Mouse (Mus musculus) CH12.LX (cell line): ENCODE measurements at regions not wholly inside any gene's neighbourhood (a gene's known extent, or its start where the extent isn't known, plus 50 kb on each side); places are given as distances from the start of the nearest gene placed in this dataset.

Experiments
- DNase-seq: peaks from one replicate; pipeline ENCODE4 v3.0.0-alpha.2; 2013; ENCODE audit errors: extremely low read depth
- H3K27ac ChIP-seq: 2 replicates; pipeline ENCODE4 v1.5.1; 2012; ENCODE audit warnings: low read depth, mild to moderate bottlenecking, control low read depth, moderate library complexity; ENCODE audit not compliant: insufficient read depth
- H3K27me3 ChIP-seq: replicated peaks from 2 replicates; pipeline ENCODE3; 2012; ENCODE audit warnings: inconsistent platforms
- H3K36me3 ChIP-seq, 2 experiments: replicated peaks in 1 of 2; 2 replicates each; pipeline versions ENCODE3 to v1.6.1; 2012; ENCODE audit warnings: inconsistent platforms in 1 of 2, low read length in 1 of 2, mild to moderate bottlenecking in 1 of 2, mixed read lengths in 1 of 2, moderate library complexity in 1 of 2; ENCODE audit not compliant: control insufficient read depth in 1 of 2, insufficient read depth in 1 of 2
- H3K4me1 ChIP-seq, 2 experiments: 2 replicates each; pipeline ENCODE4 v1.6.1; 2012; ENCODE audit warnings: inconsistent platforms in 1 of 2, moderate library complexity in 1 of 2; ENCODE audit not compliant: insufficient read depth in 2 of 2, control insufficient read depth in 1 of 2
- H3K4me2 ChIP-seq: 2 replicates; pipeline ENCODE4 v1.6.1; 2012; ENCODE audit warnings: low read depth, mild to moderate bottlenecking, control low read depth; ENCODE audit not compliant: poor library complexity, insufficient read depth, severe bottlenecking
- H3K4me3 ChIP-seq, 3 experiments: fragments of 150-350 bp in 1 of 3; sonication (generic) in 1 of 3; replicated peaks in 1 of 3; 2 replicates each; pipeline versions ENCODE3 to v1.5.1; 2011 to 2012; ENCODE audit warnings: low read depth in 2 of 3, low read length in 2 of 3, mild to moderate bottlenecking in 2 of 3, moderate library complexity in 2 of 3, control low read depth in 1 of 3, improper control_type of control experiment in 1 of 3, inconsistent platforms in 1 of 3, mixed read lengths in 1 of 3; ENCODE audit not compliant: poor library complexity in 1 of 3
- H3K79me2 ChIP-seq: replicated peaks from 2 replicates; pipeline ENCODE4 v1.6.1; 2012; ENCODE audit warnings: mild to moderate bottlenecking, moderate library complexity; ENCODE audit not compliant: control insufficient read depth, poor library complexity, insufficient read depth, severe bottlenecking; ENCODE audit errors: extremely low read depth
- H3K9ac ChIP-seq: 2 replicates; pipeline ENCODE4 v1.6.1; 2012; ENCODE audit warnings: low read depth, mild to moderate bottlenecking, control low read depth, moderate library complexity; ENCODE audit not compliant: insufficient read depth
- H3K9me3 ChIP-seq: replicated peaks from 2 replicates; pipeline ENCODE3; 2012; ENCODE audit warnings: low read length, inconsistent platforms, mixed read lengths
- CHD1 ChIP-seq: IDR thresholded peaks from 2 replicates; pipeline ENCODE4 v1.6.1; 2012; ENCODE audit warnings: low read depth, low read length, improper control_type of control experiment, inconsistent platforms
- CHD2 ChIP-seq: IDR thresholded peaks from 2 replicates; pipeline ENCODE4 v1.6.1; 2011; ENCODE audit warnings: low read length, improper control_type of control experiment
- CTCF ChIP-seq, 2 experiments: IDR thresholded peaks in 1 of 2; conservative IDR thresholded peaks in 1 of 2; 2 replicates each; pipeline ENCODE4 v1.5.1; 2011 to 2012; ENCODE audit warnings: low read depth in 2 of 2, low read length in 2 of 2, improper control_type of control experiment in 1 of 2, inconsistent platforms in 1 of 2, mild to moderate bottlenecking in 1 of 2, moderate library complexity in 1 of 2
- E2F4 ChIP-seq: IDR thresholded peaks from 2 replicates; pipeline ENCODE4 v1.6.1; 2011; ENCODE audit warnings: low read depth, low read length, improper control_type of control experiment; ENCODE audit not compliant: insufficient replicate concordance
- EP300 ChIP-seq: IDR thresholded peaks from 2 replicates; pipeline ENCODE4 v1.6.1; 2011; ENCODE audit warnings: low read length, improper control_type of control experiment
- HCFC1 ChIP-seq: IDR thresholded peaks from 2 replicates; pipeline ENCODE4 v1.6.1; 2012; ENCODE audit warnings: low read depth, mild to moderate bottlenecking, inconsistent platforms, low read length, improper control_type of control experiment
- JUND ChIP-seq: conservative IDR thresholded peaks from 2 replicates; pipeline ENCODE4 v1.6.1; 2011; ENCODE audit warnings: low read depth, low read length, improper control_type of control experiment
- KAT2A ChIP-seq: IDR thresholded peaks from 2 replicates; pipeline ENCODE4 v1.6.1; 2012; ENCODE audit warnings: low read length, improper control_type of control experiment, inconsistent platforms; ENCODE audit not compliant: insufficient replicate concordance
- MAZ ChIP-seq: IDR thresholded peaks from 2 replicates; pipeline ENCODE4 v1.6.1; 2012; ENCODE audit warnings: low read depth, mild to moderate bottlenecking, inconsistent platforms, low read length, improper control_type of control experiment, moderate library complexity
- MEF2A ChIP-seq: IDR thresholded peaks from 2 replicates; pipeline ENCODE4 v1.6.1; 2014; ENCODE audit warnings: low read depth, mild to moderate bottlenecking, inconsistent platforms, low read length, improper control_type of control experiment, borderline replicate concordance
- NRF1 ChIP-seq: IDR thresholded peaks from 2 replicates; pipeline ENCODE4 v1.6.1; 2014; ENCODE audit warnings: low read depth, mild to moderate bottlenecking, inconsistent platforms, low read length, improper control_type of control experiment, moderate library complexity
- TBP ChIP-seq: conservative IDR thresholded peaks from 2 replicates; pipeline ENCODE4 v1.6.1; 2011; ENCODE audit warnings: low read depth, low read length, improper control_type of control experiment
- USF1 ChIP-seq: IDR thresholded peaks from 2 replicates; pipeline ENCODE4 v1.6.1; 2014; ENCODE audit warnings: low read depth, mild to moderate bottlenecking, inconsistent platforms, low read length, improper control_type of control experiment
- USF2 ChIP-seq: conservative IDR thresholded peaks from 2 replicates; pipeline ENCODE4 v1.6.1; 2011; ENCODE audit warnings: low read depth, low read length, improper control_type of control experiment
- ZKSCAN1 ChIP-seq: IDR thresholded peaks from 2 replicates; pipeline ENCODE4 v1.6.1; 2012; ENCODE audit warnings: low read depth, inconsistent platforms, low read length, improper control_type of control experiment, borderline replicate concordance
- dilution Hi-C: fragments of 300-500 bp; cut with MboI; formaldehyde crosslinking; loops from 2 replicates; pipeline ENCODE4 v1.14.3; 2020; ENCODE audit warnings: low sequenced_read_pairs; ENCODE audit not compliant: extremely low pct_unique_long_range_greater_than_20kb, extremely low pct_ligation_motif_present
- in situ Hi-C: fragments of 300-500 bp; cut with MboI; formaldehyde crosslinking; loops from 3 replicates; pipeline ENCODE4 v1.14.3; 2019; ENCODE audit warnings: low sequenced_read_pairs, low pct_ligation_motif_present, low pct_unique_long_range_greater_than_20kb, mixed read lengths

DNA sequence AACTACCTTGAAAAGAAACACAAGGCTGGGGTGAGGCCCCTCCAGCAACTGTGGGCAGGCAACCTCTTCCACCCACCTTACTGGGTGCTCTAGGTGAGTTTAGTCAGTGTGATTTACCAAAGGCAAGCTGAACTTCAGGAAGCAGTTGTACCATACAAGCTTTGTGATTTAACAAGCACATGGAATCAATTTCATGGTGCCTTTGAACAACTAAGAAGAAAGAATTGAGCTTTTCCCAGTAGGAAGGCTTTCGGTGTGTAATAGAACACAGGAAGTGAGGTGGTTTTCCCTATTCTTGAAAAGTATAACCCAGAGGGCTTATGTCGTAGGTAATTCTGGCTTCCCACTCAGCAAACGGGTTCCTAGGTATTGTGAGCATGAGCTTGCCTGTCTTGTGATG is 82.7 kb upstream of the Myocd start:
- Histone ChIP-seq H3K9me3 (no peaks in the 10 kb centered on the region), H3K9ac (no peak overlapping the region), H3K4me2 (no peak overlapping the region), H3K4me1 (peaks cover 0 to 3% of the 10 kb centered on the region in 2 experiments; a peak in 1 of 4 replicates), H3K27me3 (no peaks in the 10 kb centered on the region), H3K4me3 (no peak overlapping the region), H3K79me2 (no peaks in the 10 kb centered on the region), H3K36me3 (no peaks in the 10 kb centered on the region), H3K27ac (no peak overlapping the region)
- in situ Hi-C loops: no loop called here
- no peak for TF ChIP-seq CTCF (conservative IDR thresholded peaks at IDR 0.05 in 1 of 2, IDR thresholded peaks at IDR 0.05 in 1 of 2; ENCODE audit: low read depth in 2 of 2, low read length in 2 of 2)
- DNase-seq: no peak
- dilution Hi-C loops: no loop called here

DNA sequence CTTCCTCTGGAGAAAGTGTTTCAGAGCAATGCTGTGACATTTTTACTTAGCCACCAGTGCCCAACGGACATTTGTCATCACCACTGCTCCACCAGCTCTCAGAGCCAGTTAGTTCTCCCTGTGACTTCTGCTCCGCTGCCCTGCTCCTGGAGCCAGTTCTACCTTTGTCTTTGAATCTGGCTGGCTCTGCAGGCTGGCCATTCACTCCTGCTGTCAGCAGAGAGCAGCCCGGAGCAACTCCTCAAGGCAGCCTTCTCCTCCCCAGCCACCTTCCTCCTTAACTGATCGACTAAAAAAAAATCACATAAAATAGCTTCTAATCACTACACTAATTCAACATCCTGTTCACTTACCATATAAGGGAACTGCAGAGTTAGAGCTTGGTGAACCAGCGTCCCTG is 79.2 kb upstream of the Myocd start:
- H3K79me2 ChIP-seq: no peaks in the 10 kb centered on the region
- H3K36me3 ChIP-seq: no peaks in the 10 kb centered on the region
- H3K27ac ChIP-seq: no peak overlapping the region
- H3K4me2 ChIP-seq: no peak overlapping the region
- H3K9ac ChIP-seq: no peak overlapping the region
- no peak for TF ChIP-seq HCFC1
- TF ChIP-seq CHD1: no peak
- no peaks in the 10 kb centered on the region for H3K4me1 ChIP-seq
- no peak overlapping the region for H3K4me3 ChIP-seq
- in situ Hi-C loops: no loop called here
- no peaks in the 10 kb centered on the region for H3K27me3 ChIP-seq
- H3K9me3 ChIP-seq: no peaks in the 10 kb centered on the region
- DNase-seq: no peak
- dilution Hi-C loops: no loop called here

DNA sequence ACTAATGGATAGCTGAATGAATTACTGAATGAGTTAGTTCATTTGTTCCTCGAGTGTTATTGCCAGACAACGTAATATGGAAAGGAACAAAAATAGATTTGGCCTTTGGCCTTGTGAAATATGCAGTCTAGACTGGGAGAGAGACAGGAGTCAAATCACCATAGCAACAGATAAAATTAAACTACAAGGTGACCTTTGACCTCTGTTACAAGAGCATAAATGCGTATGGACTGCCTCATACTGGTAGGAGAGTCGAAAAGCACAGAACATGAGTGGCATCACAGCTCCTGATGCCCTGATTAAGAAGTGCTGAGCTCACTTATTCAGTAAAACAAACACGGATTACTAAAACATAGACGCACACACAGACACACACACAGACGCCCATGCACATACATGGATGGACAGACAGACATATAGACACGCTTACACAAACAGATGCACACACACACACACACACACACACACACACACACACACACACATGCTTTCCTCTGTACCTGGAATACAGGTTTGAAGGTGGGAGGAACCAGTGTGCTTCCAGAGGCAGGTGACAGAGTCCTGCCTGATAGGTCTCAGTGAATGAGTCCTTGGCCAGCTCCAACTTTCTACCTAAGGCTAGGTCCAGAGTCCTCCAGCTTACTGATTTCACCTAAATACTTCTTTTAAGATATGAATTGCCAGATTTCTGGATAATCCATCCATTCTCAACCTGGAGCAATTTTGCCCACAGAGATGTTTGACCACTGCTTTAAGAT is 72.1 kb upstream of the Myocd start:
- no peak for DNase-seq
- TF ChIP-seq MAZ: no peak
- no peak for TF ChIP-seq CHD2
- TF ChIP-seq NRF1: no peak
- TF ChIP-seq USF2: no peak
- TF ChIP-seq MEF2A: no peak
- no peak for TF ChIP-seq TBP
- TF ChIP-seq KAT2A: no peak
- no peak for TF ChIP-seq JUND
- no peak for TF ChIP-seq E2F4
- no peak for TF ChIP-seq ZKSCAN1
- no peak for TF ChIP-seq EP300
- TF ChIP-seq USF1: no peak
- H3K27ac ChIP-seq: no peak overlapping the region
- H3K9ac ChIP-seq: no peak overlapping the region
- no peaks in the 10 kb centered on the region for H3K9me3 ChIP-seq
- H3K27me3 ChIP-seq: no peaks in the 10 kb centered on the region
- in situ Hi-C loops (no loop called here), dilution Hi-C loops (no loop called here)
- H3K4me1 ChIP-seq: no peaks in the 10 kb centered on the region
- no peaks in the 10 kb centered on the region for H3K79me2 ChIP-seq
- H3K36me3 ChIP-seq: no peaks in the 10 kb centered on the region
- H3K4me2 ChIP-seq: no peak overlapping the region
- H3K4me3 ChIP-seq: no peak overlapping the region
